Mouse (Mus musculus): ENCODE results near the gene Slc9a9. TPM values are rescaled to one million over a fixed set of nuclear protein-coding genes. Genes with fewer than 3 reads are reported as not detected.

Gene Slc9a9
- polyA plus RNA-seq, 1 experiment: 8.9 TPM

DNA sequence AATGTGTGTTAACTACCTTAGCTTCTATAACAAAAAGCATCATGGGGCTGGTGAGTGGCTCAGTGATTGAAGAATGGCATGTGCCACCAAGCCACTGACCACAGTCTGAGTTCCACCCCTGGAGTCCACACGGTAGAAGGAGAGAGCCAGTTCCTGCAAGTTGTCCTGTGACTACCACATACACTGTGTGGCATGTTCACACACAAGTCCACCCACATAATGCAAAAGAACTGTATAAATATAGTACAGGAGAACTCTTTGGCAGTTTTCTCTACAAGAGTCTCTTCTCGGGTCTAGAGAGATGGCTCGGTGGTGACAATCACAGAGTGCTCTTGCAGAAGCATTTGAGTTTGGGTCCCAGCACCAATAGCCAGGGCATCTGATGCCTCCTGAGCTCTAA, 212.8 kb downstream of the Slc9a9 start:
- no peaks in the 10 kb centered on the region for H3K27me3 ChIP-seq (ENCODE audit: control insufficient read depth, insufficient read depth, low read length)
- TF ChIP-seq POLR2A (IDR thresholded peaks at IDR 0.05; ENCODE audit: borderline replicate concordance, insufficient read depth, low read length) (no peak), CTCF (IDR thresholded peaks at IDR 0.05; ENCODE audit: borderline replicate concordance, insufficient read depth, low read depth, low read length) (no peak)
- H3K4me1 ChIP-seq (ENCODE audit: control insufficient read depth, insufficient read depth, low read length): no peaks in the 10 kb centered on the region
- no peak overlapping the region for H3K4me3 ChIP-seq (replicated peaks; ENCODE audit: insufficient read depth, low read depth, low read length)
- DNase-seq: no peak
- no peak overlapping the region for H3K27ac ChIP-seq (ENCODE audit: insufficient read depth, low read length)
- WGBS: 90% methylated on average over 3 of the region's 3 CpGs

DNA sequence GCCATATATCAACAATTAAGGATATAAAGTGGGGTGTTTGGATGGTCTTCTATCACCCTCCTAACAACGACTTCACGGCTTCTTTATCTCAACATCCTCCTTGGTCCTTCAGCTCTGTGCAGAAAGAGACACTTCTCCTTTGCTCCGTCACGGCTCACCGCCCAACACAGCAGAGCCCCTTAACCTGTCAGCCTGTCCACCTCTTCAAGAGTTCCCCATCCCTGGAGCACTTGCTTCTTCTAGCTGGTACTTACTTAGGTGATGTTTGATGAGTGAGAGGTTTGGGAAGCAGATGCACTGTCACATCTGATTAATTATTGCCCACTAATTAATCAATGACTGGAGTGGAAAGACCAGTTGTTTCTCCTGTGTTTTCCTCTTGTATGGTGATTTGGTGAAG, 213.7 kb downstream of the Slc9a9 start:
- WGBS: 85% methylated on average over 5 of the region's 5 CpGs
- H3K27ac ChIP-seq (ENCODE audit: insufficient read depth, low read length): no peak overlapping the region
- no peaks in the 10 kb centered on the region for H3K4me1 ChIP-seq (ENCODE audit: control insufficient read depth, insufficient read depth, low read length)
- TF ChIP-seq CTCF (IDR thresholded peaks at IDR 0.05; ENCODE audit: borderline replicate concordance, insufficient read depth, low read depth, low read length) (no peak), POLR2A (IDR thresholded peaks at IDR 0.05; ENCODE audit: borderline replicate concordance, insufficient read depth, low read length) (no peak)
- no peak for DNase-seq
- H3K4me3 ChIP-seq (replicated peaks; ENCODE audit: insufficient read depth, low read depth, low read length): no peak overlapping the region
- no peaks in the 10 kb centered on the region for H3K27me3 ChIP-seq (ENCODE audit: control insufficient read depth, insufficient read depth, low read length)

DNA sequence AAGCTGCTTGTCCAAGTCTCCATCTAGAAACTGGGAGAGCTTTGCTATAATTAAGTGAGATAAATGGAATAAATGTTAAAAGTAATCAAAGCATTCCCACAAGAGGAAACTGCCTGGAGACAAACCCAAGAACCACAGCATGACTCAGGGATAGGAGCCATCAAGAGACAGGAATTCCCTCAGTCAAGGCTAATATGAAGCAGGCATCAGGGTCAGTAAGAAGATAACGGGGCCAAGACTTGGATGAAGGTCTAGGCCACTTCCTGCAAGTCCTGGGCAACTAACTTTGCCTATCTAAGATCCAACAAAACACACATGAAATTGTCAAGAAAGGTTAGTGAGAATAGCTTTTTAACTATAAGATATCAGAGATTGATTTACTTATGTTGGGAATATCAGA, 215.4 kb downstream of the Slc9a9 start:
- Histone ChIP-seq H3K4me3 (replicated peaks; ENCODE audit: insufficient read depth, low read depth, low read length) (no peak overlapping the region), H3K27ac (ENCODE audit: insufficient read depth, low read length) (no peak overlapping the region), H3K27me3 (ENCODE audit: control insufficient read depth, insufficient read depth, low read length) (no peaks in the 10 kb centered on the region), H3K4me1 (ENCODE audit: control insufficient read depth, insufficient read depth, low read length) (no peaks in the 10 kb centered on the region)
- no peak for DNase-seq
- TF ChIP-seq POLR2A (IDR thresholded peaks at IDR 0.05; ENCODE audit: borderline replicate concordance, insufficient read depth, low read length) (no peak), CTCF (IDR thresholded peaks at IDR 0.05; ENCODE audit: borderline replicate concordance, insufficient read depth, low read depth, low read length) (no peak)
- WGBS: 81% methylated on average over 1 of the region's 1 CpGs

GRCm38 (mm10) chr9:94889647-94890046, 219.9 kb downstream of the Slc9a9 start:
- no peak for TF ChIP-seq POLR2A (IDR thresholded peaks at IDR 0.05; ENCODE audit: borderline replicate concordance, insufficient read depth, low read length)
- TF ChIP-seq CTCF (IDR thresholded peaks at IDR 0.05; ENCODE audit: borderline replicate concordance, insufficient read depth, low read depth, low read length): no peak
- DNase-seq: no peak
- no peaks in the 10 kb centered on the region for H3K27me3 ChIP-seq (ENCODE audit: control insufficient read depth, insufficient read depth, low read length)
- H3K27ac ChIP-seq (ENCODE audit: insufficient read depth, low read length): no peak overlapping the region
- H3K4me1 ChIP-seq (ENCODE audit: control insufficient read depth, insufficient read depth, low read length): no peaks in the 10 kb centered on the region
- no peak overlapping the region for H3K4me3 ChIP-seq (replicated peaks; ENCODE audit: insufficient read depth, low read depth, low read length)

DNA sequence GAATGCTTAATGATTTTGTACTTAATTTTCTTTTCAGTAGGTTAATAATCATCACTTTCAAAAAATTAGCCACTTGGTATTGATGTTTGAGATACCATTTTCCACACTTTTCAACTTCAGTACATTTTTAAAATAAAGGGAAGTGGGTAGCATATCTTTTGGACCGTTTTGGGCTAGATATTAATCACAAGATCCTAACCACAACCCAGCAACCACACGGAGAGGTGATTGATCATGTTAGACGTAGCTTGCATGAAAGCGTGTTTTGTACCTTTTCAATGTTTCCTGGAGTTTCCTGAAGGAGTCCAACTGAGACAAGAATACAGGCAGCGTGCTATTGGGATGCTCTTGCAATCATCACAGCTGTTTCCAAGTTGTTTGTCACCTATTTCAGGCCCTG, 226.2 kb downstream of the Slc9a9 start:
- H3K27me3 ChIP-seq (ENCODE audit: control insufficient read depth, insufficient read depth, low read length): no peaks in the 10 kb centered on the region
- 91% methylated on average over 5 of the region's 5 CpGs for WGBS
- H3K4me1 ChIP-seq (ENCODE audit: control insufficient read depth, insufficient read depth, low read length): no peaks in the 10 kb centered on the region
- no peak for DNase-seq
- TF ChIP-seq CTCF (IDR thresholded peaks at IDR 0.05; ENCODE audit: borderline replicate concordance, insufficient read depth, low read depth, low read length) (no peak), POLR2A (IDR thresholded peaks at IDR 0.05; ENCODE audit: borderline replicate concordance, insufficient read depth, low read length) (no peak)
- no peak overlapping the region for H3K27ac ChIP-seq (ENCODE audit: insufficient read depth, low read length)
- no peak overlapping the region for H3K4me3 ChIP-seq (replicated peaks; ENCODE audit: insufficient read depth, low read depth, low read length)

DNA sequence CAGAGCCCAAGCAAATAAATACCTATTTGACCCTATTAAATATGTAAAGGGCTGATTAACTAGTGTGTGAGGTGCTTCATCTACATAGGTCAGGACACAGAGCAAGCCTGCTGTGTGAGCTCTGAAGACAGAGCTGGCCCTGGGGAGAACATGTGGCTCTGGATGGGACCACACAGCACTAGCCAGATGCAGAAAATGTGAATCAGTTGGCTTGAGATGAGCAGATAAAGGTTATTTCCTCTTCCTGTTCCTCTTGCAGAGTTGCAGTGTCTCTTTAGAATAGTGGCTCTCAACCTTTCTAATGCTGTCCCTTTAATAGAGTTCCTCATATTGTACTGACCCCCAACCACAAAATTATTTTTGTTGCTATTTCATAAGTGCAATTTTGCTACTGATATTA, 234.5 kb downstream of the Slc9a9 start:
- TF ChIP-seq CTCF (IDR thresholded peaks at IDR 0.05; ENCODE audit: borderline replicate concordance, insufficient read depth, low read depth, low read length): no peak
- TF ChIP-seq POLR2A (IDR thresholded peaks at IDR 0.05; ENCODE audit: borderline replicate concordance, insufficient read depth, low read length): no peak
- no peak for DNase-seq
- H3K27me3 ChIP-seq (ENCODE audit: control insufficient read depth, insufficient read depth, low read length): no peaks in the 10 kb centered on the region

DNA sequence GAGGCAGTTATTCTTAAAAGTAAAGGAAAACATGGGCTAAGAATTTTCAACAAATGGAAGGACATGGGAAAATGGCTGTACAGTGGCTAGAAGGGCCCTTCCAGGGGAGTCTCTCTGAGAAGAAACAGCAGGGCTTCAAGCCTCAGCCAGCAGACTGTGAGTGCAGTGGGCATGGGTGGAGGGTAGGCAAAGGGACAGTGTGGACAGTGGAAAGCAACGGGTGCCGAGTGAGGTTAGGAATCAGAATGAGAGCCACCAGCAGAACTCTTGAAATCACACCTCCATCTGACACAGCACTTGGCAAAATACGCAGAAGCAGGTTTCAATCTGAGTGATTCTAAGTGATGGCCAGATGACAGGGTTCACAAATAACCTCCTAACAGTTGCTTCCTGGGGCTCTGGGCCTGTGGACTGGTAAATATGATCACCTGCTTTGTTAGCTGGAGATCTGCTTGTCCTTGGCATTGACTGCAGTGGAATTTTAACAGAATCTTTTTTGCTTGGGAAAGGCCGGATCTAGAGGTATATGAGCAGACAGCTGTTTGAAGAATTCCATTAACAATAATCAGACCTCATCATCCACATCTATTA, 237.4 kb downstream of the Slc9a9 start:
- TF ChIP-seq CTCF (IDR thresholded peaks at IDR 0.05; ENCODE audit: borderline replicate concordance, insufficient read depth, low read depth, low read length): no peak
- TF ChIP-seq POLR2A (IDR thresholded peaks at IDR 0.05; ENCODE audit: borderline replicate concordance, insufficient read depth, low read length): no peak
- no peaks in the 10 kb centered on the region for H3K27me3 ChIP-seq (ENCODE audit: control insufficient read depth, insufficient read depth, low read length)
- WGBS: 13% methylated on average over 4 of the region's 4 CpGs
- H3K4me1 ChIP-seq (ENCODE audit: control insufficient read depth, insufficient read depth, low read length): peaks cover 6% of the 10 kb centered on the region; the same call in 1 of the 2 replicates
- DNase-seq: peak; percentile 58 to 79
- H3K4me3 ChIP-seq (replicated peaks; ENCODE audit: insufficient read depth, low read depth, low read length): no peak overlapping the region
- no peak overlapping the region for H3K27ac ChIP-seq (ENCODE audit: insufficient read depth, low read length)

More for the DNA sequence above, 234.5 kb downstream of the Slc9a9 start:
- Histone ChIP-seq H3K27ac (ENCODE audit: insufficient read depth, low read length) (no peak overlapping the region), H3K4me3 (replicated peaks; ENCODE audit: insufficient read depth, low read depth, low read length) (no peak overlapping the region), H3K4me1 (ENCODE audit: control insufficient read depth, insufficient read depth, low read length) (peaks cover 6% of the 10 kb centered on the region; the same call in 1 of the 2 replicates)

GRCm38 (mm10) chr9:94912071-94912470, 242.4 kb downstream of the Slc9a9 start:
- peaks cover under 1% of the 10 kb centered on the region; the same call in 1 of the 2 replicates for H3K4me1 ChIP-seq (ENCODE audit: control insufficient read depth, insufficient read depth, low read length)
- no peak for TF ChIP-seq CTCF (IDR thresholded peaks at IDR 0.05; ENCODE audit: borderline replicate concordance, insufficient read depth, low read depth, low read length)
- TF ChIP-seq POLR2A (IDR thresholded peaks at IDR 0.05; ENCODE audit: borderline replicate concordance, insufficient read depth, low read length): no peak
- no peak overlapping the region for H3K4me3 ChIP-seq (replicated peaks; ENCODE audit: insufficient read depth, low read depth, low read length)
- H3K27ac ChIP-seq (ENCODE audit: insufficient read depth, low read length): no peak overlapping the region
- H3K27me3 ChIP-seq (ENCODE audit: control insufficient read depth, insufficient read depth, low read length): no peaks in the 10 kb centered on the region
- 94% methylated on average over 9 of the region's 9 CpGs for WGBS
- no peak for DNase-seq

All from cerebellum, adult 2 months (tissue).